Mouse (Mus musculus) CD8-positive naive resting alpha-beta T cell, adult 57 days (primary cell): Measurements from ENCODE around the gene Atp6v1b1. TPM values are rescaled to one million over a fixed set of nuclear protein-coding genes. Genes with fewer than 3 reads are reported as not detected.

Experiments
- total RNA-seq: library from RNA; stranded (reverse); gene quantifications from one replicate; pipeline ENCODE4 v1.2.4, GENCODE M21; 2023

The Atp6v1b1 gene
- total RNA-seq: not detected

GRCm38 (mm10) chr6:83742761-83743160 is at the start of gene Atp6v1b1:
Gene Atp6v1b1 (plus strand): TSS chr6:83742990.

GRCm38 (mm10) chr6:83711067-83711675 is 31.6 kb upstream of the Atp6v1b1 start, which contains the start of gene Vax2:
Gene Vax2 (plus strand): TSS chr6:83711264.

GRCm38 (mm10) chr6:83762344-83762743 is 19.6 kb downstream of the Atp6v1b1 start, which contains the start of gene Ankrd53:
Gene Ankrd53 (plus strand): TSS chr6:83762644.

GRCm38 (mm10) chr6:83775638-83776293 is 33.0 kb downstream of the Atp6v1b1 start, which contains the start of gene Tex261:
Gene Tex261 (minus strand): TSS chr6:83775813.

GRCm38 (mm10) chr6:83794760-83795296 is 52.0 kb downstream of the Atp6v1b1 start, which contains the start of gene Nagk:
Gene Nagk (plus strand): TSS chr6:83794982.

Other genes starting within 250 kb of the Atp6v1b1 start
- gene Dguok, start 236.0 kb upstream of the Atp6v1b1 start, total RNA-seq: 43.3 TPM
- not detected for gene Actg2, start 206.7 kb upstream of the Atp6v1b1 start, total RNA-seq
- 23.9 TPM for gene Stambp, start 170.3 kb upstream of the Atp6v1b1 start, total RNA-seq
- gene Clec4f, start 86.8 kb upstream of the Atp6v1b1 start, total RNA-seq: not detected
- gene Cd207, start 65.1 kb upstream of the Atp6v1b1 start, total RNA-seq: 0.34 TPM
- gene Vax2, start 31.7 kb upstream of the Atp6v1b1 start, total RNA-seq: not detected
- not detected for gene Ankrd53, start 19.7 kb downstream of the Atp6v1b1 start, total RNA-seq
- 57.0 TPM for gene Tex261, start 32.8 kb downstream of the Atp6v1b1 start, total RNA-seq
- gene Nagk, start 52.0 kb downstream of the Atp6v1b1 start, total RNA-seq: 9.9 TPM
- gene Paip2b, start 88.8 kb downstream of the Atp6v1b1 start, total RNA-seq: 64.9 TPM
- gene Zfp638, start 124.1 kb downstream of the Atp6v1b1 start, total RNA-seq: 143 TPM